Mouse (Mus musculus) limb, embryonic 13.5 days (tissue): ENCODE results near the gene Shld2. TPM values are rescaled to one million over a fixed set of nuclear protein-coding genes. Genes with fewer than 3 reads are reported as not detected.
"Not testable (repeated sequence)": the region's sequence is repeated elsewhere in the genome, so short reads cannot be mapped to it uniquely, and the experiment has no call there.

Source experiments
- ATAC-seq: fragments of 200-750 bp; cut with Nextera tagmentation; 2 replicates; pipeline ENCODE4 v1.8.0; 2017; ENCODE audit warnings: low read depth, moderate number of reproducible peaks, moderate TSS enrichment; ENCODE audit not compliant: low FRiP score
- H3K27ac ChIP-seq: fragments of 300-500 bp; sonication (generic); 2 replicates; pipeline ENCODE4 v1.5.1; 2015; ENCODE audit warnings: inconsistent platforms, mild to moderate bottlenecking, moderate library complexity
- H3K27me3 ChIP-seq: fragments of 300-500 bp; sonication (generic); 2 replicates; pipeline ENCODE4 v1.6.1; 2015; ENCODE audit warnings: mild to moderate bottlenecking, inconsistent platforms
- H3K36me3 ChIP-seq: fragments of 300-500 bp; sonication (generic); 2 replicates; pipeline ENCODE4 v1.6.1; 2015; ENCODE audit warnings: inconsistent platforms, mild to moderate bottlenecking, moderate library complexity
- H3K4me1 ChIP-seq: fragments of 300-500 bp; sonication (generic); 2 replicates; pipeline ENCODE4 v1.6.1; 2015; ENCODE audit warnings: inconsistent platforms
- H3K4me2 ChIP-seq: fragments of 300-500 bp; sonication (generic); replicated peaks from 2 replicates; pipeline ENCODE4 v1.6.1; 2015; ENCODE audit warnings: inconsistent platforms, mild to moderate bottlenecking, moderate library complexity
- H3K4me3 ChIP-seq: fragments of 300-500 bp; sonication (generic); 2 replicates; pipeline ENCODE4 v1.5.1; 2015; ENCODE audit warnings: moderate library complexity, mild to moderate bottlenecking, inconsistent platforms
- H3K9ac ChIP-seq: fragments of 300-500 bp; sonication (generic); 2 replicates; pipeline ENCODE4 v1.6.1; 2015; ENCODE audit warnings: mild to moderate bottlenecking, inconsistent platforms
- H3K9me3 ChIP-seq: fragments of 300-500 bp; sonication (generic); 2 replicates; pipeline ENCODE4 v1.6.1; 2016; ENCODE audit warnings: inconsistent platforms
- WGBS: fragments of 180-500 bp; shearing (Covaris S2); methylation state at CpG from one replicate; pipeline ENCODE4 v1.1.7; 2015; 5-methylcytosine and 5-hydroxymethylcytosine counted together
- polyA plus RNA-seq: library from polyadenylated mRNA; unstranded; fragments of >200 nt; fragmentation: Nextera tagmentation; extraction: Ambion mirVana; gene quantifications from 2 replicates; pipeline ENCODE4 v1.2.1, GENCODE M21; 2015

The Shld2 gene
- polyA plus RNA-seq, 1 experiment from 2014 or later, result 14.4 TPM

- 95% methylated on average over 3 of the region's 3 CpGs for WGBS
- H3K9ac ChIP-seq, result no peak overlapping the region
- H3K27ac ChIP-seq, result no peak overlapping the region
- H3K36me3 ChIP-seq, result no peaks in the 10 kb centered on the region
- ATAC-seq, result no peak
- no peaks in the 10 kb centered on the region for H3K27me3 ChIP-seq
- H3K9me3 ChIP-seq, result no peaks in the 10 kb centered on the region
- no peaks in the 10 kb centered on the region for H3K4me1 ChIP-seq
- no peak overlapping the region for H3K4me3 ChIP-seq
- no peak overlapping the region for H3K4me2 ChIP-seq
Measured at GRCm38 (mm10) chr14:34274141-34274540, 36.2 kb downstream of the Shld2 start.

DNA sequence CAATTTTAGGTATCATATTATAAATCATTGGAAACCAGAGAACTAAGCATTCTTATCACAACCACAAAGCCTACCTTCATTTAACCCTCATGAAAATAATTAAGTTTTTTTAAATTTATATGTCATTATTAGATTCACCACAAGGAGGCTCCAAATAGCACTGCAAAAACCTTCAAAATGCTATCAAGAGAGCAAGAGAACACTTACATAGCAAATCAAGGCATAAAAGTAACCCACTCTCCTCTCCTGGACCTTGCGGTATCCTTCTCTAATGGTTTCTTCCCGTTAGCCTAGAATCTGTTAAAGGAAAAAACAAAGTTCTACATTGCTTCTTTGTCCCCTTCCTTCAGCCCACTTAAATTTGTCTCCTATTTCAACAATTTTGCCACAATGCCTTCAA is 37.0 kb downstream of the Shld2 start:
- WGBS, result 55% methylated on average over 2 of the region's 2 CpGs
- Histone ChIP-seq H3K4me1 (no peaks in the 10 kb centered on the region), H3K9me3 (no peaks in the 10 kb centered on the region), H3K4me3 (no peak overlapping the region), H3K9ac (no peak overlapping the region), H3K36me3 (no peaks in the 10 kb centered on the region), H3K4me2 (no peak overlapping the region), H3K27ac (no peak overlapping the region), H3K27me3 (no peaks in the 10 kb centered on the region)
- ATAC-seq, result no peak

DNA sequence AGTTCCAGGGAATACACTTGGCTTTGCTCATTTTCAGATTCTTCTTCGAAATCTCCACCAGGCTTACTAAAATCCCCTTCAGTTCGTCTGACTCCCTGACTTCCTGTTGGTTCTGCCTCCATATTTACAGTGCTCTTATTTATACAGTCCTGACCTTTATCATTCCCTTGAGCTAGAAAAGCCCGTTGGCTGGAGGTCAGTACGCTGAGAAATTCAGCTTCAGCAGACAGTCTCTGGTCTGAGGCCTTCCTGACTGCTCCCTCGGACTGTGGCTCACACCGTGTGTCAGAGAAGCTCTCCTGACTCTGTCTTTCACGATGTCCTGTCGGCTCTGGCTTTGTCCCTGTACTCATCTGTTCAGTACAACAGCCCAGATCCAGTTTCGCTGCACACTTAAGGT is 42.2 kb downstream of the Shld2 start:
- Histone ChIP-seq H3K36me3 (peaks cover 5% of the 10 kb centered on the region; the same call in 1 of the 2 replicates), H3K9me3 (no peaks in the 10 kb centered on the region), H3K4me1 (no peaks in the 10 kb centered on the region), H3K9ac (no peak overlapping the region), H3K27ac (no peak overlapping the region), H3K4me3 (no peak overlapping the region), H3K4me2 (no peak overlapping the region), H3K27me3 (no peaks in the 10 kb centered on the region)
- 72% methylated on average over 9 of the region's 9 CpGs for WGBS
- ATAC-seq, result no peak

GRCm38 (mm10) chr14:34258525-34258924 is 51.8 kb downstream of the Shld2 start:
- H3K27me3 ChIP-seq, H3K27ac ChIP-seq, H3K9me3 ChIP-seq, H3K4me2 ChIP-seq, H3K36me3 ChIP-seq, H3K4me1 ChIP-seq, ATAC-seq, H3K4me3 ChIP-seq, H3K9ac ChIP-seq: not testable (repeated sequence)
- 57% methylated on average over 3 of the region's 3 CpGs for WGBS

GRCm38 (mm10) chr14:34253261-34253660 is 57.0 kb downstream of the Shld2 start:
- 78% methylated on average over 4 of the region's 4 CpGs for WGBS
- Histone ChIP-seq H3K4me3 (no peak overlapping the region), H3K9me3 (no peaks in the 10 kb centered on the region), H3K27me3 (no peaks in the 10 kb centered on the region), H3K4me2 (no peak overlapping the region), H3K4me1 (no peaks in the 10 kb centered on the region), H3K27ac (no peak overlapping the region), H3K36me3 (0 out of 2 replicates have a peak, but pooled peaks cover 3% of the 10 kb centered on the region), H3K9ac (no peak overlapping the region)
- ATAC-seq, result no peak

GRCm38 (mm10) chr14:34252470-34253145 is 57.7 kb downstream of the Shld2 start:
- no peak overlapping the region for H3K4me2 ChIP-seq
- no peak overlapping the region for H3K27ac ChIP-seq
- no peak overlapping the region for H3K9ac ChIP-seq
- no peaks in the 10 kb centered on the region for H3K27me3 ChIP-seq
- H3K9me3 ChIP-seq, result no peaks in the 10 kb centered on the region
- H3K4me3 ChIP-seq, result no peak overlapping the region
- 47% methylated on average over 5 of the region's 6 CpGs for WGBS
- no peak for ATAC-seq
- H3K36me3 ChIP-seq, result 0 out of 2 replicates have a peak, but pooled peaks cover 3% of the 10 kb centered on the region
- no peaks in the 10 kb centered on the region for H3K4me1 ChIP-seq

GRCm38 (mm10) chr14:34240676-34241075 is 69.6 kb downstream of the Shld2 start:
- Histone ChIP-seq H3K36me3 (peaks cover 8% of the 10 kb centered on the region), H3K27ac (no peak overlapping the region), H3K9ac (no peak overlapping the region), H3K9me3 (no peaks in the 10 kb centered on the region), H3K4me2 (no peak overlapping the region), H3K27me3 (no peaks in the 10 kb centered on the region), H3K4me1 (no peaks in the 10 kb centered on the region), H3K4me3 (no peak overlapping the region)
- no peak for ATAC-seq
- WGBS, result 82% methylated on average over 6 of the region's 6 CpGs

DNA sequence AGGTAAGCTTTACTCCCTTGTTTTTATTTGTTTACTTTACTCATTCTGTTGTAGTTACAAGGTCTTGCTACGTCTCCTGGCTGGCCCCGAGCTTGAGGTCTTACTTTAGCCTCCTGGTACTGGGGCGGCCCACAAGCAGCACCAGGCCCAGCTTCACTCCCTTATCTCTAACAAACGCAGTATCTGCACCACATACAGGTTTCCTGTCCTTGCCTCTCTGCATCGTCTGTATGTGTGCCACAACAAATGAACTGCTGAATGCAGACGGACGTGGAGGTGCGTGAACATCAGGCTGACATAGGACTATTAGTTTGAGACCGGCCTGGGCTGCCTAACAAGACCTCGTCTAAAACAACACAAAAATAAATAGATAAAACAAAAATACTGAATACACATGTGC is 70.0 kb downstream of the Shld2 start:
- H3K4me3 ChIP-seq, result no peak overlapping the region
- H3K27ac ChIP-seq, result no peak overlapping the region
- no peaks in the 10 kb centered on the region for H3K9me3 ChIP-seq
- H3K4me1 ChIP-seq, result no peaks in the 10 kb centered on the region
- H3K9ac ChIP-seq, result no peak overlapping the region
- 82% methylated on average over 10 of the region's 10 CpGs for WGBS
- no peak for ATAC-seq
- H3K36me3 ChIP-seq, result peaks cover 8% of the 10 kb centered on the region
- no peak overlapping the region for H3K4me2 ChIP-seq
- no peaks in the 10 kb centered on the region for H3K27me3 ChIP-seq

- peaks cover 5% of the 10 kb centered on the region; the same call in 1 of the 2 replicates for H3K4me1 ChIP-seq
- peak overlapping the region; percentile 55 for H3K9ac ChIP-seq
- no peak overlapping the region for H3K27ac ChIP-seq
- 5% methylated on average over 16 of the region's 16 CpGs for WGBS
- H3K36me3 ChIP-seq, result peaks cover 8% of the 10 kb centered on the region
- H3K4me2 ChIP-seq, result peak overlapping the region; percentile 68
- H3K27me3 ChIP-seq, result no peaks in the 10 kb centered on the region
- no peaks in the 10 kb centered on the region for H3K9me3 ChIP-seq
- peak; percentile 96 for ATAC-seq
- H3K4me3 ChIP-seq, result peak overlapping the region; percentile 34
Measured at GRCm38 (mm10) chr14:34234630-34235380, 75.5 kb downstream of the Shld2 start.

DNA sequence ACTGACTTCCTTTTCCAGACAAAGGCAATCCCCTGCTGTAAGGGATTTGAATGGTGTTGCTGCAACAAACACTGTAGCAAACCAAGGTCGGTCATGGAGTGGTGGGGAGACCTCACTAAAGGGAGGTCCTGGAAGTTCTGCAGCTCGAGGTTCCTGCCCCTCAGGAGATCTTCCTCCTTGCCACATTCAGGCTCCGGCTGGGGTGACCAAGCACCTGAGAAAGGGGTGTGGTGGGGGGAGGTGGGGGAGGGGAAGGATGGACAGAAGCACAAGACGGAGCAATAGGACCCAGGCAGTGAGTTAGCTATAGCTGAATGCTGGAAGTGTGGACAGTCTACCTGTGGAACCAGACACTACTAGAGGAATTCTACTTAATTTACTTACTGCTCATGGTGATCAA is 76.4 kb downstream of the Shld2 start:
- H3K27ac ChIP-seq, result no peak overlapping the region
- no peaks in the 10 kb centered on the region for H3K9me3 ChIP-seq
- WGBS, result 73% methylated on average over 4 of the region's 4 CpGs
- H3K36me3 ChIP-seq, result peaks cover 8% of the 10 kb centered on the region
- no peak overlapping the region for H3K9ac ChIP-seq
- H3K4me2 ChIP-seq, result no peak overlapping the region
- H3K27me3 ChIP-seq, result no peaks in the 10 kb centered on the region
- no peak overlapping the region for H3K4me3 ChIP-seq
- ATAC-seq, result no peak
- H3K4me1 ChIP-seq, result peaks cover 5% of the 10 kb centered on the region; the same call in 1 of the 2 replicates

- WGBS, result 84% methylated on average over 9 of the region's 9 CpGs
- Histone ChIP-seq H3K4me2 (no peak overlapping the region), H3K4me1 (peaks cover 5% of the 10 kb centered on the region; the same call in 1 of the 2 replicates), H3K27me3 (no peaks in the 10 kb centered on the region), H3K36me3 (peaks cover 3% of the 10 kb centered on the region; the same call in 1 of the 2 replicates), H3K4me3 (no peak overlapping the region), H3K9ac (no peak overlapping the region), H3K9me3 (no peaks in the 10 kb centered on the region), H3K27ac (no peak overlapping the region)
- ATAC-seq, result no peak
Measured at GRCm38 (mm10) chr14:34232866-34233680, 77.2 kb downstream of the Shld2 start.

GRCm38 (mm10) chr14:34232340-34232739 is 78.0 kb downstream of the Shld2 start:
- H3K27ac ChIP-seq, result no peak overlapping the region
- H3K9ac ChIP-seq, result no peak overlapping the region
- H3K27me3 ChIP-seq, result no peaks in the 10 kb centered on the region
- H3K9me3 ChIP-seq, result no peaks in the 10 kb centered on the region
- H3K4me1 ChIP-seq, result peaks cover 5% of the 10 kb centered on the region; the same call in 1 of the 2 replicates
- no peak overlapping the region for H3K4me2 ChIP-seq
- no peak overlapping the region for H3K4me3 ChIP-seq
- peaks cover 3% of the 10 kb centered on the region; the same call in 1 of the 2 replicates for H3K36me3 ChIP-seq
- ATAC-seq, result no peak
- WGBS, result 60% methylated on average over 7 of the region's 7 CpGs
